Mouse (Mus musculus): ENCODE results near the gene Jag1. TPM values are rescaled to one million over a fixed set of nuclear protein-coding genes. Genes with fewer than 3 reads are reported as not detected.

The Jag1 gene
- polyA plus RNA-seq, 1 experiment from 2014 or later, result 11.8 TPM

DNA sequence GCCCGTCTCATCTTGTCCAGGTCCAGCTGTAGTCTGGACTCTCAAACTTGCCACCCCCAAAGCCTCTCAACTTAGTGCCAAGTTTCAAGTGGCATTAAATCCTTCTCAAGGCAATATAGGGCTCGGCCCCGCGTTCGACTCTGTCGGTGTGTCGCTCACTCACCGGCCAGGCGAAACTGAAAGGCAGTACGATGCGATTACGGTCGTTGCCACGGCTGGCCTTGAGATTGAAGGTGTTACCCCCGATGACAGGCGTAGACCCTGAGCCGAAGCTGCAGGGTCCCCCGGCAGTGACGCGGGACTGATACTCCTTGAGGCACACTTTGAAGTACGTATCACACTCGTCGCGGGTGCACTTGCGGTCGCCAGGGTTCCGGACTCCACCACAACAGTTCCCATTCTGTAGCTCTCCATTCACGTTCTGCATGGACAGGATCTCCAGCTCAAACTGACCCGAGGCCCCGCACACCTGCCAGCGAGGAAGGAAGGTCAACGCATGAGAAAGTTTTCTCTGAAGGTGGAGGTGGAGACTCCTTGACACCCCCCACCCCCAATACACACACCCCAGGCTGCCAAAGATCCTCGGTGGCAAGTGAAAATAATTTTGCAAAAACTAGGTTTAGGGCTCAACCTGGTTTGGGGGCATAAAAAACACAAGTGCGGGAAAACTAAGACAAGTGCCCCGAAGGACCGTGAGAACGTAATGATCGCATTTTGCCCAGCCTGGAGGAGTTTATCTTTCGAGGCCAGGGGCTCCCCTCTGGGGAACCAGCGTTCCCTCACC, 1.0 kb downstream of the Jag1 start:
- under 1% methylated on average over 40 of the region's 40 CpGs for WGBS
- Histone ChIP-seq H3K27ac (peak overlapping the region; percentile 99), H3K27me3 (no peaks in the 10 kb centered on the region), H3K9ac (peak overlapping the region; percentile 79), H3K9me3 (replicated peaks) (no peaks in the 10 kb centered on the region), H3K4me3 (peak overlapping the region; percentile 64), H3K4me2 (peak overlapping the region; percentile 93), H3K36me3 (no peaks in the 10 kb centered on the region), H3K4me1 (replicated peaks) (peaks cover 32% of the 10 kb centered on the region)
- no peak for ATAC-seq (replicated peaks; ENCODE audit: insufficient number of reproducible peaks, insufficient read depth, low FRiP score, low read depth)

DNA sequence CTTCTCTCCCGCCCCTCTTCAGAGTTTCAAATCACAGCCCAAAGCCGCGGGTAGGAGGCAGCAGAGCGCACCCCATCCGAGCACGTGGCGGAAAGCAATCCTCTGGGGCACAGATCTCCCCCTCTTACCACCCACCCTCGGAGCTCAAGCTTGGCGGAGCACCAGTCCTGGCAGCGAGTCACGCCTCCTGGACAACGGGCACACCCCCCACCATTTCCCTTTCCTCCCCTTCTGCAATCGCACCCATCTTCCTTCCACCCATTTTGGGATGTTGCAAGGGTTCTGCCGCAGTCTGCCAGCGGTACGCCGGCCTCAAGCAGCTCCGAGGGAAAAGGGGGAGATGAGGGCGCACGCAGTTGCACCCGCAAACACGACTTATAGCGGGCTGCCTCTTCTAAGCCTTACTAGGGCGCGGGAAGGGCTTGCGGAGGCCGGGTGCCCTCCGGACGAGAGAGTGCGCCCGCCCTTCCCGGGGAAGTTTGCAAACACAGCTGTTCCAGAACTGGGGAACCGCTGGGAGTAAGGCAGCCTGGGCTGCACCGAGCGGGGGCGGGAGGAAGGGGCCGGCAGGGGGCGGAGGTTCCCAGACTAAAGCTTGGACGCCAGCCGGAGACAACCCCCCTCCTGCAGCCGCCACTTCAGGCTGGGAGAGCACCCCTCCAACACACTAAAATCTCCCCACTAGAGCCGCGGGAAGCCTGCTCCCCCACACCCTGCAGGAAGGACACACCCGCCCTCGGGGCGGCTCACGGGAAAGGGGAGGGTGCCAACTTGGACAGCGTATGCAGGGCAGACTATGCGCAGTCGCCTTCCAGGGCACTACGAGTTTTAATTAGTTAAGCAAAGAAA, 2.0 kb downstream of the Jag1 start:
- no peaks in the 10 kb centered on the region for H3K27me3 ChIP-seq
- H3K4me3 ChIP-seq, result peak overlapping the region; percentile 64
- H3K4me2 ChIP-seq, result peak overlapping the region; percentile 93
- peak overlapping the region; percentile 99 for H3K27ac ChIP-seq
- peak; percentile 43 for ATAC-seq (replicated peaks; ENCODE audit: insufficient number of reproducible peaks, insufficient read depth, low FRiP score, low read depth)
- under 1% methylated on average over 50 of the region's 51 CpGs for WGBS
- no peaks in the 10 kb centered on the region for H3K9me3 ChIP-seq (replicated peaks)
- H3K9ac ChIP-seq, result peak overlapping the region; percentile 79
- H3K4me1 ChIP-seq (replicated peaks), result peaks cover 41% of the 10 kb centered on the region
- no peaks in the 10 kb centered on the region for H3K36me3 ChIP-seq

DNA sequence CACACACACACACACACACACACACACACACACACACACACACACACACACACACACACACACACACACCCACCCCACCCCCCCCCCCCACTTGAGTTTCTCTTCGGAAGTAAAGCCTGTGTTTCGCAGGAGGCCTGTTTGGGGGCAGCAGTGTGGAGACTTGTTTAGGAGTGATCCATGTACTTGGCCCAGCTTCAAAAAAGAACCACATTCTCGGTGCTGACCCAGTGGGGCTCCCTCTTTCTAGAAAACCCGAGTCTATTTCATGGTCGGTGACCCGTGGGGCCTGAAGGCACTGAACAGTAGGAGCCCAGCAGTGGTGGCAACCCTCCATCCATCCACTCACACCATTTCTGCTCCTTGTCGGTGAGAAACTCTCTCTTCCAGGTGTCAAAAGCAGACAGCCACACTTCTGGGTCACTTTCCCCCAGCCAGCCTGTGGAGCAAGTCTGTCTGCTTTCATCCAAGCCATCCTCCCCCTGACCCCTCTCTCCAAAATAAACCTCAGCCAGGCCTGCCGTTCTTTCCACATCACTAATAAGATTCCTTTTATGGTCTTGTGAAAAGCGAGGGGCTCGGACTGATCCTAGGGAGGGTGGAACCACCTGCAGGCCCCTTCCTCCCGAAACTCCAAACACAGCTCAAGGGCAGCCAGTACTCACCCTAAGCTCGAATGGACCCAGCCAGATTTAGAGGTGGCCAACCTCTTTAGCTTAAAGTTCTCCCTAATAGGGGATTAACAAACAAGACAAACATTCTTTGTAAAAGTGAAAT, 3.0 kb downstream of the Jag1 start:
- Histone ChIP-seq H3K4me1 (replicated peaks) (peaks cover 50% of the 10 kb centered on the region), H3K36me3 (no peaks in the 10 kb centered on the region), H3K4me3 (peak overlapping the region; percentile 64), H3K4me2 (peak overlapping the region; percentile 93), H3K27ac (peak overlapping the region; percentile 99), H3K9me3 (replicated peaks) (no peaks in the 10 kb centered on the region), H3K27me3 (no peaks in the 10 kb centered on the region), H3K9ac (peak overlapping the region; percentile 79)
- ATAC-seq (replicated peaks; ENCODE audit: insufficient number of reproducible peaks, insufficient read depth, low FRiP score, low read depth), result no peak
- 10% methylated on average over 12 of the region's 12 CpGs for WGBS

GRCm38 (mm10) chr2:137110214-137110898, 6.1 kb downstream of the Jag1 start:
- H3K4me1 ChIP-seq (replicated peaks), result peaks cover 58% of the 10 kb centered on the region
- 0 out of 2 replicates have a peak, but pooled peaks cover 2% of the 10 kb centered on the region for H3K36me3 ChIP-seq
- H3K27ac ChIP-seq, result peak overlapping the region; percentile 21; the same call in 1 of the 2 replicates
- H3K4me2 ChIP-seq, result peak overlapping the region; percentile 33; the same call in 1 of the 2 replicates
- H3K4me3 ChIP-seq, result no peak overlapping the region
- ATAC-seq (replicated peaks; ENCODE audit: insufficient number of reproducible peaks, insufficient read depth, low FRiP score, low read depth), result no peak
- H3K9ac ChIP-seq, result no peak overlapping the region
- 52% methylated on average over 4 of the region's 4 CpGs for WGBS
- H3K27me3 ChIP-seq, result no peaks in the 10 kb centered on the region
- no peaks in the 10 kb centered on the region for H3K9me3 ChIP-seq (replicated peaks)

DNA sequence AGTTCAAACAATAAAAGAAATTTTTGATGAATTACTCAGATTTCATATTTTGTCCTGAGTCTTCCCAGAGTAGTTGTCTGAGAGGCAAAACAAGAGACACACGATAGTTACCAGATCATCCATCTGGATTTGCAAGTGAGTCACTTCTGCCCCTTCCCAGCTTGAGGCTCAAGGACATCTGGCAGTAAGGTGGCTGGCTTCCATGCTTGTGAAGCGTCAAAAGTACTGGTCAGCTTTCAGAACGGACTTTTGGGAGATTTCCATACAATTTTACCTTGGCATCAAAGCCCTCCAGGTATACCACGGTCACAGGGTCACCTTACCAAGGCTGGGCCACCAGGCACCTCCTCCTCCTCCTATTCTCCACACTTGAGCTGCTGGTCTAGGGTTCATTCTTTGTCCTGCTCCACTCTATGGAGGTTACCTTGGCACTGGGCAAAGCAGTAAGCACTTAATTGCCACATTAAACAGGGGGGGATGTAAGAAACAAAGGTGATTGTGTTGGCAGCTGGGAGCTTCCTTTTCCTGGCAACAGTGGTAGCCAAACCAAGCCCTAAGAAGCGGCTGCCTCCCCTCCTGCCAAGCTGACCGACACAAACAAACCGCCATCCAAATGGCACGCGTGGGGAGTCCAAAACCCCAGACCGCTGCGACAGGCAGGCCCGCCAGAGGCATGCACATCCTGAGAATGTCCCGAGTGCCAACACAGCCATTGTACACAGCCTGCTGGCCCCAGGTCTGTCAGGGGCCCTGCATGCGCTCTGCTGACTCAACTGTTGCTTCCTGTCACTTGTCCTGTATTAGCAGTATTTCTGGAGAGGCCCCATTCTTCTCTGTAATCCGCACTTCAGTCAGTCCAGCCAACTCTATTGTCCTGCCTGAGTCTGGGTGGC, 6.9 kb downstream of the Jag1 start:
- no peaks in the 10 kb centered on the region for H3K27me3 ChIP-seq
- no peak overlapping the region for H3K9ac ChIP-seq
- H3K4me1 ChIP-seq (replicated peaks), result peaks cover 58% of the 10 kb centered on the region
- H3K4me3 ChIP-seq, result no peak overlapping the region
- peak overlapping the region; percentile 33 for H3K4me2 ChIP-seq
- WGBS, result 47% methylated on average over 15 of the region's 15 CpGs
- H3K9me3 ChIP-seq (replicated peaks), result no peaks in the 10 kb centered on the region
- H3K36me3 ChIP-seq, result 0 out of 2 replicates have a peak, but pooled peaks cover 2% of the 10 kb centered on the region
- 0 out of 2 replicates have a peak, but pooled peaks have one; percentile 32 for ATAC-seq (replicated peaks; ENCODE audit: insufficient number of reproducible peaks, insufficient read depth, low FRiP score, low read depth)
- H3K27ac ChIP-seq, result peak overlapping the region; percentile 21

- no peak overlapping the region for H3K4me3 ChIP-seq
- H3K9ac ChIP-seq, result no peak overlapping the region
- H3K27me3 ChIP-seq, result no peaks in the 10 kb centered on the region
- H3K9me3 ChIP-seq (replicated peaks), result no peaks in the 10 kb centered on the region
- H3K27ac ChIP-seq, result peak overlapping the region; percentile 75
- 21% methylated on average over 8 of the region's 8 CpGs for WGBS
- 0 out of 2 replicates have a peak, but pooled peaks cover 2% of the 10 kb centered on the region for H3K36me3 ChIP-seq
- peaks cover 50% of the 10 kb centered on the region for H3K4me1 ChIP-seq (replicated peaks)
- H3K4me2 ChIP-seq, result peak overlapping the region; percentile 49
- no peak for ATAC-seq (replicated peaks; ENCODE audit: insufficient number of reproducible peaks, insufficient read depth, low FRiP score, low read depth)
Observed at GRCm38 (mm10) chr2:137107946-137108345, 8.5 kb downstream of the Jag1 start.

GRCm38 (mm10) chr2:137107203-137107602, 9.2 kb downstream of the Jag1 start:
- H3K27ac ChIP-seq, result peak overlapping the region; percentile 75; the same call in 1 of the 2 replicates
- 0 out of 2 replicates have a peak, but pooled peaks cover 2% of the 10 kb centered on the region for H3K36me3 ChIP-seq
- ATAC-seq (replicated peaks; ENCODE audit: insufficient number of reproducible peaks, insufficient read depth, low FRiP score, low read depth), result no peak
- H3K4me1 ChIP-seq (replicated peaks), result peaks cover 47% of the 10 kb centered on the region
- H3K9ac ChIP-seq, result no peak overlapping the region
- no peak overlapping the region for H3K4me2 ChIP-seq
- no peak overlapping the region for H3K4me3 ChIP-seq
- WGBS, result 79% methylated on average over 4 of the region's 4 CpGs
- H3K27me3 ChIP-seq, result no peaks in the 10 kb centered on the region
- no peaks in the 10 kb centered on the region for H3K9me3 ChIP-seq (replicated peaks)

- no peak overlapping the region for H3K4me3 ChIP-seq
- H3K4me2 ChIP-seq, result no peak overlapping the region
- no peaks in the 10 kb centered on the region for H3K27me3 ChIP-seq
- H3K4me1 ChIP-seq (replicated peaks), result peaks cover 9% of the 10 kb centered on the region; the same call in 1 of the 2 replicates
- ATAC-seq (replicated peaks; ENCODE audit: insufficient number of reproducible peaks, insufficient read depth, low FRiP score, low read depth), result no peak
- H3K36me3 ChIP-seq, result peaks cover 13% of the 10 kb centered on the region; the same call in 1 of the 2 replicates
- no peak overlapping the region for H3K27ac ChIP-seq
- WGBS, result 51% methylated on average over 5 of the region's 5 CpGs
- H3K9me3 ChIP-seq (replicated peaks), result no peaks in the 10 kb centered on the region
- no peak overlapping the region for H3K9ac ChIP-seq
Observed at GRCm38 (mm10) chr2:137101074-137101473, 15.4 kb downstream of the Jag1 start.

GRCm38 (mm10) chr2:137099211-137099734, 17.2 kb downstream of the Jag1 start:
- peaks cover 9% of the 10 kb centered on the region; the same call in 1 of the 2 replicates for H3K4me1 ChIP-seq (replicated peaks)
- no peak for ATAC-seq (replicated peaks; ENCODE audit: insufficient number of reproducible peaks, insufficient read depth, low FRiP score, low read depth)
- H3K9ac ChIP-seq, result no peak overlapping the region
- no peaks in the 10 kb centered on the region for H3K9me3 ChIP-seq (replicated peaks)
- H3K4me3 ChIP-seq, result no peak overlapping the region
- 46% methylated on average over 6 of the region's 6 CpGs for WGBS
- no peaks in the 10 kb centered on the region for H3K27me3 ChIP-seq
- H3K4me2 ChIP-seq, result no peak overlapping the region
- H3K36me3 ChIP-seq, result peaks cover 19% of the 10 kb centered on the region; the same call in 1 of the 2 replicates
- H3K27ac ChIP-seq, result no peak overlapping the region
